In the genomic region with DNA sequence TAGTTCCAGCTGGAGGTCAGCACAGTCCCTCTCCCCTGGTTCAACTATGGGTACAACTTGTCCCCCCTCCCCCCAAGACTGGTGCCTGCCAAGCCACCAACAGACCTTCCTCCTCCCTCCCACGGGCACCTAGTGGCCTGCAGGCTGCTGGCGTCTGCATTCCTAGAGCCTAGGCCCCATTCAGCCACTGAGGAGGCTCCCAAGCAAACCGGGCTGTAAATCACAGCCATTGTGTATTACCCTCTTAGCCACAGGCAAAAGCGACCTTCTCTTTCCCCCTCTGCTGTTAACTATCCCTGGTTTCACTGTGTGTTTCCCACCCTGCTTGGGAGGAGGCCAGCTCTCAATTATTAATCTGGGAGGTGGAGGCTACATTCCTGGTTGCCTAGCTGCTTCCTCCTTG, we compare ENCODE assay signal across 9 mouse cellular contexts. TPM values are rescaled to one million over a fixed set of nuclear protein-coding genes. Genes with fewer than 3 reads are reported as not detected.
DNase-seq lines count a peak whose midpoint lies in the region; ATAC-seq and TF ChIP-seq lines count a peak whose summit lies in the region.
"Had no signal": no experiment of that assay in that cellular context is flagged by ENCODE, and none has a peak within 500 bp of the region (broad histone marks: within the 10 kb centered on the region; RNA-seq: fewer than 3 reads in every experiment).

No protein-coding gene starts in this region.

- no peak overlapping the region for H3K9ac ChIP-seq in intestine, embryonic 14.5 days (ENCODE audit: low read length)
- no peak overlapping the region for H3K9ac ChIP-seq in intestine, embryonic 16.5 days (ENCODE audit: low read depth, low read length)
- no peak overlapping the region for H3K9ac ChIP-seq in neural tube, embryonic 12.5 days

- intact Hi-C loops in left cerebral cortex, adult 2 months (cut with DNase I): no loop called here

- DNase-seq in intestine, embryonic 14.5 days (ENCODE audit: low spot score): no peak
- no peak for DNase-seq in embryonic facial prominence, embryonic 10.5 days (ENCODE audit: low spot score)
- peak; percentile 71 for DNase-seq in kidney, adult 18-20 months
- no peak for DNase-seq in left cerebral cortex, adult 2 months (ENCODE audit: extremely low spot score in 1 of 2, low spot score in 2 of 2)
- no peak for DNase-seq in lung, postnatal 4 days

- peaks cover 89% of the 10 kb centered on the region for H3K4me1 ChIP-seq in intestine, embryonic 14.5 days (replicated peaks; ENCODE audit: control insufficient read depth, insufficient read depth, low read length)
- H3K4me1 ChIP-seq in intestine, embryonic 16.5 days (ENCODE audit: control insufficient read depth, insufficient read depth, low read length): peaks cover 81% of the 10 kb centered on the region
- peaks cover 90% of the 10 kb centered on the region for H3K4me1 ChIP-seq in embryonic facial prominence, embryonic 10.5 days
- peaks cover 58% of the 10 kb centered on the region for H3K4me1 ChIP-seq in neural tube, embryonic 12.5 days

- ATAC-seq in intestine, embryonic 14.5 days (replicated peaks; ENCODE audit: low FRiP score, low TSS enrichment, low read depth): peak; percentile 22; the same call in 1 of the 2 replicates
- no peak for ATAC-seq in intestine, embryonic 16.5 days
- ATAC-seq in neural tube, embryonic 12.5 days (ENCODE audit: low FRiP score, low read depth): peak; percentile 60; the same call in 1 of the 2 replicates
- no peak for ATAC-seq in inflammation-experienced regulatory T-cells, adult 6 months

- no peaks in the 10 kb centered on the region for H3K9me3 ChIP-seq in intestine, embryonic 14.5 days (ENCODE audit: control insufficient read depth, low read length)
- H3K9me3 ChIP-seq in intestine, embryonic 16.5 days (ENCODE audit: control insufficient read depth, low read length): no peaks in the 10 kb centered on the region
- no peaks in the 10 kb centered on the region for H3K9me3 ChIP-seq in embryonic facial prominence, embryonic 10.5 days
- H3K9me3 ChIP-seq in neural tube, embryonic 12.5 days: no peaks in the 10 kb centered on the region

- H3K27ac ChIP-seq in intestine, embryonic 14.5 days (ENCODE audit: low read depth): peak overlapping the region; percentile 54; the same call in 1 of the 2 replicates
- no peak overlapping the region for H3K27ac ChIP-seq in intestine, embryonic 16.5 days (ENCODE audit: low read length)
- H3K27ac ChIP-seq in embryonic facial prominence, embryonic 10.5 days (replicated peaks): 0 out of 2 replicates have a peak overlapping the region, but pooled peaks have one; percentile 6
- peak overlapping the region; percentile 7; the same call in 1 of the 2 replicates for H3K27ac ChIP-seq in neural tube, embryonic 12.5 days
- no peak overlapping the region for H3K27ac ChIP-seq in left cerebral cortex, adult 2 months

- no peak for TF ChIP-seq CTCF in left cerebral cortex, adult 2 months (IDR thresholded peaks at IDR 0.05)

- H3K27me3 ChIP-seq in intestine, embryonic 14.5 days (replicated peaks; ENCODE audit: control insufficient read depth, insufficient read depth, low read length): no peaks in the 10 kb centered on the region
- H3K27me3 ChIP-seq in intestine, embryonic 16.5 days (replicated peaks; ENCODE audit: control insufficient read depth, insufficient read depth, low read length): no peaks in the 10 kb centered on the region
- H3K27me3 ChIP-seq in embryonic facial prominence, embryonic 10.5 days (replicated peaks; ENCODE audit: low read depth, poor library complexity, severe bottlenecking): no peaks in the 10 kb centered on the region
- H3K27me3 ChIP-seq in neural tube, embryonic 12.5 days (replicated peaks): no peaks in the 10 kb centered on the region

- H3K4me3 ChIP-seq in intestine, embryonic 14.5 days (ENCODE audit: low read depth, low read length): no peak overlapping the region
- no peak overlapping the region for H3K4me3 ChIP-seq in intestine, embryonic 16.5 days (ENCODE audit: low read length)
- H3K4me3 ChIP-seq in embryonic facial prominence, embryonic 10.5 days: no peak overlapping the region
- no peak overlapping the region for H3K4me3 ChIP-seq in neural tube, embryonic 12.5 days
- H3K4me3 ChIP-seq in left cerebral cortex, adult 2 months: no peak overlapping the region
- H3K4me3 ChIP-seq: erythroblast, embryonic 14.5 days had no signal

- 10% methylated on average over 4 of the region's 4 CpGs for WGBS in intestine, embryonic 14.5 days
- 12% methylated on average over 4 of the region's 4 CpGs for WGBS in intestine, embryonic 16.5 days
- WGBS in embryonic facial prominence, embryonic 10.5 days: 24% methylated on average over 4 of the region's 4 CpGs
- WGBS in neural tube, embryonic 12.5 days: 3% methylated on average over 4 of the region's 4 CpGs

- no peaks in the 10 kb centered on the region; the same call in 1 of the 2 replicates for H3K36me3 ChIP-seq in intestine, embryonic 14.5 days (ENCODE audit: control insufficient read depth, insufficient read depth, low read length)
- no peaks in the 10 kb centered on the region for H3K36me3 ChIP-seq in intestine, embryonic 16.5 days (ENCODE audit: control insufficient read depth, insufficient read depth, low read length)
- peaks cover 18% of the 10 kb centered on the region for H3K36me3 ChIP-seq in embryonic facial prominence, embryonic 10.5 days (replicated peaks)
- H3K36me3 ChIP-seq in neural tube, embryonic 12.5 days: no peaks in the 10 kb centered on the region

- H3K4me2 ChIP-seq in intestine, embryonic 14.5 days (ENCODE audit: low read length): peak overlapping the region; percentile 7; the same call in 1 of the 2 replicates
- no peak overlapping the region for H3K4me2 ChIP-seq in intestine, embryonic 16.5 days (ENCODE audit: low read depth, low read length)
- H3K4me2 ChIP-seq in neural tube, embryonic 12.5 days (replicated peaks): peak overlapping the region; percentile 27

RNA-seq across cellular contexts. Expression of gene Smad6, which starts 56.3 kb away (rescaled TPM):
- 8.5 and 9.3 TPM in 2 replicates for polyA plus RNA-seq in intestine, embryonic 14.5 days (2014; fragmentation: Nextera tagmentation; extraction: Ambion mirVana)
- 3.9 and 8.1 TPM in 2 replicates for polyA plus RNA-seq in intestine, embryonic 16.5 days (2015; fragmentation: Nextera tagmentation; extraction: Ambion mirVana)
- 7.2 and 7.3 TPM in 2 replicates for polyA plus RNA-seq in embryonic facial prominence, embryonic 10.5 days (2016; fragmentation: Nextera tagmentation; extraction: Ambion mirVana)
- polyA plus RNA-seq in neural tube, embryonic 12.5 days (2016; fragmentation: Nextera tagmentation; extraction: Ambion mirVana): 11.0 and 11.1 TPM in 2 replicates
- 1 to 10 TPM; 2.6 to 2.8 TPM for total RNA-seq in left cerebral cortex, adult 2 months (2021)
- not detected for polyA plus RNA-seq in inflammation-experienced regulatory T-cells, adult 6 months (2017; shearing (Covaris generic))

Comparison
In these comparisons a context has a peak if more than half of its experiments do, and no peak if none do; other contexts are left out.
1. ATAC-seq: peak in intestine, embryonic 14.5 days (single experiment) and neural tube, embryonic 12.5 days (single experiment); none in intestine, embryonic 16.5 days (single experiment) and inflammation-experienced regulatory T-cells, adult 6 months (single experiment).
2. H3K27ac ChIP-seq: peak in intestine, embryonic 14.5 days (single experiment), embryonic facial prominence, embryonic 10.5 days (single experiment) and neural tube, embryonic 12.5 days (single experiment); none in intestine, embryonic 16.5 days (single experiment) and left cerebral cortex, adult 2 months (single experiment).